In genomic region chr4:125057273-125057672, GRCm38 (mm10) we compare ENCODE assay signal across 23 mouse cellular contexts. TPM values are rescaled to one million over a fixed set of nuclear protein-coding genes. Genes with fewer than 3 reads are reported as not detected.
DNase-seq lines count a peak whose midpoint lies in the region; ATAC-seq and TF ChIP-seq lines count a peak whose summit lies in the region.
"Had no signal": no experiment of that assay in that cellular context is flagged by ENCODE, and none has a peak within 500 bp of the region (broad histone marks: within the 10 kb centered on the region; RNA-seq: fewer than 3 reads in every experiment).

No protein-coding gene starts in this region.

- no peak for TF ChIP-seq POLR2A in heart, adult 2 months (IDR thresholded peaks at IDR 0.05; ENCODE audit: insufficient read depth, low read depth, low read length)

- no peak overlapping the region for H3K4me3 ChIP-seq in heart, embryonic 10.5 days
- no peak overlapping the region for H3K4me3 ChIP-seq in heart, adult 2 months
- H3K4me3 ChIP-seq in liver, embryonic 12.5 days, result no peak overlapping the region
- H3K4me3 ChIP-seq in embryonic facial prominence, embryonic 13.5 days, result no peak overlapping the region
- H3K4me3 ChIP-seq: gastrocnemius, adult 2 months; hindbrain, embryonic 12.5 days; midbrain, embryonic 12.5 days; neural tube, embryonic 13.5 days had no signal

- no peaks in the 10 kb centered on the region for H3K27me3 ChIP-seq in heart, embryonic 10.5 days (ENCODE audit: insufficient read depth, poor library complexity, severe bottlenecking)
- no peaks in the 10 kb centered on the region for H3K27me3 ChIP-seq in heart, adult 2 months (ENCODE audit: control insufficient read depth, insufficient read depth, low read length)
- no peaks in the 10 kb centered on the region for H3K27me3 ChIP-seq in liver, embryonic 12.5 days (replicated peaks)
- no peaks in the 10 kb centered on the region for H3K27me3 ChIP-seq in embryonic facial prominence, embryonic 13.5 days
- H3K27me3 ChIP-seq: hindbrain, embryonic 12.5 days; midbrain, embryonic 12.5 days; neural tube, embryonic 13.5 days had no signal

- DNase-seq in heart, embryonic 10.5 days (ENCODE audit: low spot score), result no peak
- DNase-seq in heart, adult 2 months, result no peak
- DNase-seq in liver, result no peak
- DNase-seq in kidney, postnatal 25 days, result no peak
- DNase-seq in lung, postnatal 10 days, result no peak
- DNase-seq: cerebellum, adult 18-20 months; cerebellum, postnatal 25 days; gastrocnemius, adult 2 months; kidney, adult 2 months; kidney, postnatal 10 days; lung, adult 2 months; lung, postnatal 4 days; thymus, postnatal 25 days had no signal

- no peak for TF ChIP-seq CTCF in heart, adult 2 months (IDR thresholded peaks at IDR 0.05)

- no peak overlapping the region for H3K9ac ChIP-seq in heart, adult 2 months (ENCODE audit: low read depth, low read length)
- no peak overlapping the region for H3K9ac ChIP-seq in liver, embryonic 12.5 days
- H3K9ac ChIP-seq in embryonic facial prominence, embryonic 13.5 days, result 0 out of 2 replicates have a peak overlapping the region, but pooled peaks have one; percentile 11
- H3K9ac ChIP-seq: hindbrain, embryonic 12.5 days; midbrain, embryonic 12.5 days had no signal

- WGBS in heart, embryonic 10.5 days, result 13% methylated on average over 3 of the region's 3 CpGs
- 13% methylated on average over 3 of the region's 3 CpGs for WGBS in heart, adult 2 months
- 20% methylated on average over 3 of the region's 3 CpGs for WGBS in liver, embryonic 12.5 days (ENCODE audit: insufficient replicate concordance)
- WGBS in embryonic facial prominence, embryonic 13.5 days, result 25% methylated on average over 3 of the region's 3 CpGs

- peak; percentile 25; the same call in 1 of the 2 replicates for ATAC-seq in liver, embryonic 12.5 days
- no peak for ATAC-seq in embryonic facial prominence, embryonic 13.5 days (ENCODE audit: insufficient number of reproducible peaks, insufficient read depth, low FRiP score, low TSS enrichment, low read depth)
- ATAC-seq: CD4-positive, CD25-positive, alpha-beta regulatory T cell, adult 4 months had no signal

- H3K36me3 ChIP-seq in heart, embryonic 10.5 days, result peaks cover 40% of the 10 kb centered on the region
- H3K36me3 ChIP-seq in heart, adult 2 months (ENCODE audit: control insufficient read depth, insufficient read depth, low read length), result no peaks in the 10 kb centered on the region
- H3K36me3 ChIP-seq in liver, embryonic 12.5 days, result peaks cover 43% of the 10 kb centered on the region
- peaks cover 37% of the 10 kb centered on the region for H3K36me3 ChIP-seq in embryonic facial prominence, embryonic 13.5 days

- no peak overlapping the region for H3K4me2 ChIP-seq in liver, embryonic 12.5 days
- H3K4me2 ChIP-seq in embryonic facial prominence, embryonic 13.5 days, result no peak overlapping the region
- H3K4me2 ChIP-seq: hindbrain, embryonic 12.5 days; liver, embryonic 11.5 days; midbrain, embryonic 12.5 days; neural tube, embryonic 13.5 days had no signal

- no peaks in the 10 kb centered on the region for H3K9me3 ChIP-seq in heart, embryonic 10.5 days
- no peaks in the 10 kb centered on the region for H3K9me3 ChIP-seq in liver, embryonic 12.5 days (replicated peaks)
- H3K9me3 ChIP-seq in embryonic facial prominence, embryonic 13.5 days, result no peaks in the 10 kb centered on the region
- H3K9me3 ChIP-seq: hindbrain, embryonic 12.5 days; midbrain, embryonic 12.5 days; neural tube, embryonic 13.5 days had no signal

- no peak for TF ChIP-seq EP300 in heart, adult 2 months (IDR thresholded peaks at IDR 0.05; ENCODE audit: insufficient read depth, low read depth, low read length)

- H3K4me1 ChIP-seq in heart, embryonic 10.5 days, result peaks cover 26% of the 10 kb centered on the region
- H3K4me1 ChIP-seq in heart, adult 2 months (ENCODE audit: control insufficient read depth, insufficient read depth, low read length), result peaks cover 1% of the 10 kb centered on the region; the same call in 1 of the 2 replicates
- H3K4me1 ChIP-seq in liver, embryonic 12.5 days, result peaks cover 26% of the 10 kb centered on the region
- H3K4me1 ChIP-seq in embryonic facial prominence, embryonic 13.5 days, result peaks cover 37% of the 10 kb centered on the region
- H3K4me1 ChIP-seq: neural tube, embryonic 13.5 days had no signal

- intact Hi-C loops in heart, adult 2 months (cut with DNase I), result no loop called here

- no peaks in the 10 kb centered on the region for H3K79me2 ChIP-seq in heart, adult 2 months (replicated peaks; ENCODE audit: control insufficient read depth, insufficient read depth, low read length)

- H3K27ac ChIP-seq in heart, embryonic 10.5 days, result 0 out of 2 replicates have a peak overlapping the region, but pooled peaks have one; percentile 48
- no peak overlapping the region for H3K27ac ChIP-seq in heart, adult 2 months
- 0 out of 2 replicates have a peak overlapping the region, but pooled peaks have one; percentile 7 for H3K27ac ChIP-seq in liver, embryonic 12.5 days
- H3K27ac ChIP-seq in embryonic facial prominence, embryonic 13.5 days, result peak overlapping the region; percentile 78
- H3K27ac ChIP-seq: gastrocnemius, adult 2 months; hindbrain, embryonic 12.5 days; midbrain, embryonic 12.5 days; neural tube, embryonic 13.5 days had no signal

RNA-seq across cellular contexts. Expression of gene Dnali1, which starts 8.2 kb away (rescaled TPM):
- 0.12 and 0.28 TPM in 2 replicates for polyA plus RNA-seq in heart, embryonic 10.5 days (2016; fragmentation: Nextera tagmentation; extraction: Ambion mirVana)
- total RNA-seq in heart, adult 2 months (2021), result not detected
- 1.4 TPM in 1 of 2 replicates, not detected in the other for polyA plus RNA-seq in heart, adult 2 months (2012; rRNA removed)
- 0.10 TPM in 1 of 2 replicates, not detected in the other for polyA plus RNA-seq in liver, embryonic 12.5 days (2016; fragmentation: Nextera tagmentation; extraction: Ambion mirVana)
- 0.12 TPM in 1 of 2 replicates, not detected in the other for polyA plus RNA-seq in embryonic facial prominence, embryonic 13.5 days (2015; fragmentation: Nextera tagmentation; extraction: Ambion mirVana)
- total RNA-seq: adrenal gland, postnatal 4 days; ES-E14; gastrocnemius, adult 2 months had no signal
- polyA plus RNA-seq: CD4-positive, CD25-positive, alpha-beta regulatory T cell, adult 4 months; small intestine, adult 2 months had no signal

RNA-seq across cellular contexts. Expression of gene Snip1, which starts 9.2 kb away (rescaled TPM):
- polyA plus RNA-seq in heart, embryonic 10.5 days (2016; fragmentation: Nextera tagmentation; extraction: Ambion mirVana), result 22.0 and 25.6 TPM in 2 replicates
- 1 to 10 TPM; 7.4 to 7.5 TPM for total RNA-seq in heart, adult 2 months (2021)
- 4.4 and 8.2 TPM in 2 replicates for polyA plus RNA-seq in heart, adult 2 months (2012; rRNA removed)
- polyA plus RNA-seq in liver, embryonic 12.5 days (2016; fragmentation: Nextera tagmentation; extraction: Ambion mirVana), result 21.6 and 24.8 TPM in 2 replicates
- 31.9 and 32.9 TPM in 2 replicates for polyA plus RNA-seq in embryonic facial prominence, embryonic 13.5 days (2015; fragmentation: Nextera tagmentation; extraction: Ambion mirVana)

RNA-seq across cellular contexts. Expression of gene Meaf6, which starts 27.7 kb away (rescaled TPM):
- 43.6 and 55.6 TPM in 2 replicates for polyA plus RNA-seq in heart, embryonic 10.5 days (2016; fragmentation: Nextera tagmentation; extraction: Ambion mirVana)
- total RNA-seq in heart, adult 2 months (2021), result 10 to 100 TPM; 21.2 to 21.6 TPM
- polyA plus RNA-seq in heart, adult 2 months (2012; rRNA removed), result 15.7 and 17.6 TPM in 2 replicates
- polyA plus RNA-seq in liver, embryonic 12.5 days (2016; fragmentation: Nextera tagmentation; extraction: Ambion mirVana), result 31.6 and 33.0 TPM in 2 replicates
- polyA plus RNA-seq in embryonic facial prominence, embryonic 13.5 days (2015; fragmentation: Nextera tagmentation; extraction: Ambion mirVana), result 71.2 and 79.9 TPM in 2 replicates

RNA-seq across cellular contexts. Expression of gene Gnl2, which starts 40.9 kb away (rescaled TPM):
- polyA plus RNA-seq in heart, embryonic 10.5 days (2016; fragmentation: Nextera tagmentation; extraction: Ambion mirVana), result 71.8 and 86.2 TPM in 2 replicates
- 10 to 100 TPM; 27.7 to 28.7 TPM for total RNA-seq in heart, adult 2 months (2021)
- polyA plus RNA-seq in heart, adult 2 months (2012; rRNA removed), result 12.2 and 18.6 TPM in 2 replicates
- polyA plus RNA-seq in liver, embryonic 12.5 days (2016; fragmentation: Nextera tagmentation; extraction: Ambion mirVana), result 69.9 and 72.5 TPM in 2 replicates
- 111 and 112 TPM in 2 replicates for polyA plus RNA-seq in embryonic facial prominence, embryonic 13.5 days (2015; fragmentation: Nextera tagmentation; extraction: Ambion mirVana)
